Mouse (Mus musculus): ENCODE results near the gene Gemin6.
"Not testable (repeated sequence)": the region's sequence is repeated elsewhere in the genome, so short reads cannot be mapped to it uniquely, and the experiment has no call there.

Gene Gemin6

GRCm38 (mm10) chr17:80234376-80234775 is 10.1 kb downstream of the Gemin6 start:
- no peak for DNase-seq (ENCODE audit: low spot score)

GRCm38 (mm10) chr17:80235477-80235876 is 11.2 kb downstream of the Gemin6 start:
- DNase-seq (ENCODE audit: low spot score), result no peak

GRCm38 (mm10) chr17:80236805-80237204 is 12.6 kb downstream of the Gemin6 start:
- no peak for DNase-seq (ENCODE audit: low spot score)

GRCm38 (mm10) chr17:80237475-80237874 is 13.2 kb downstream of the Gemin6 start:
- DNase-seq (ENCODE audit: low spot score), result no peak

- DNase-seq (ENCODE audit: low spot score), result no peak
Measured at GRCm38 (mm10) chr17:80241594-80241993, 17.4 kb downstream of the Gemin6 start.

GRCm38 (mm10) chr17:80243116-80243515 is 18.9 kb downstream of the Gemin6 start:
- DNase-seq (ENCODE audit: low spot score), result no peak

GRCm38 (mm10) chr17:80252757-80253525 is 28.7 kb downstream of the Gemin6 start:
- no peak for DNase-seq (ENCODE audit: low spot score)

- DNase-seq (ENCODE audit: low spot score), result no peak
Measured at GRCm38 (mm10) chr17:80254421-80254820, 30.2 kb downstream of the Gemin6 start.

GRCm38 (mm10) chr17:80255208-80255607 is 31.0 kb downstream of the Gemin6 start:
- DNase-seq (ENCODE audit: low spot score), result peak; percentile 27

GRCm38 (mm10) chr17:80267065-80267464 is 42.8 kb downstream of the Gemin6 start:
- DNase-seq (ENCODE audit: low spot score), result no peak

- no peak for DNase-seq (ENCODE audit: low spot score)
Measured at GRCm38 (mm10) chr17:80268151-80268550, 43.9 kb downstream of the Gemin6 start.

GRCm38 (mm10) chr17:80270622-80271021 is 46.4 kb downstream of the Gemin6 start:
- DNase-seq (ENCODE audit: low spot score), result not testable (repeated sequence)

All from ovary, postnatal 14 days (tissue).